Mouse (Mus musculus): ENCODE measurements around the gene Cdon. TPM values are rescaled to one million over a fixed set of nuclear protein-coding genes. Genes with fewer than 3 reads are reported as not detected.

Cdon gene
- total RNA-seq, 2 experiments from 2014 or later = 9.0 to 9.9 TPM

GRCm38 (mm10) chr9:35482014-35482898 is 61.3 kb downstream of the Cdon start:
- no peak for DNase-seq (ENCODE audit: low spot score in 2 of 2)
- intact Hi-C loops (cut with DNase I) = no loop called here

- intact Hi-C loops (cut with DNase I) = no loop called here
- DNase-seq (ENCODE audit: low spot score in 2 of 2) = no peak
Measured at GRCm38 (mm10) chr9:35483949-35484348, 63.0 kb downstream of the Cdon start.

- intact Hi-C loops (cut with DNase I) = no loop called here
Measured at GRCm38 (mm10) chr9:35486616-35487015, 65.7 kb downstream of the Cdon start.

GRCm38 (mm10) chr9:35488496-35488895 is 67.6 kb downstream of the Cdon start:
- intact Hi-C loops (cut with DNase I) = no loop called here
- peak in 1 of 2 experiments; percentile 25 for DNase-seq (ENCODE audit: low spot score in 2 of 2)

More at GRCm38 (mm10) chr9:35486616-35487015, 65.7 kb downstream of the Cdon start:
- no peak for DNase-seq (ENCODE audit: low spot score in 2 of 2)

- intact Hi-C loops (cut with DNase I) = no loop called here
- no peak for DNase-seq (ENCODE audit: low spot score in 2 of 2)
Measured at GRCm38 (mm10) chr9:35491109-35491866, 70.4 kb downstream of the Cdon start.

GRCm38 (mm10) chr9:35493033-35493732 is 72.3 kb downstream of the Cdon start:
- intact Hi-C loops (cut with DNase I) = no loop called here

GRCm38 (mm10) chr9:35493733-35494092 is 72.8 kb downstream of the Cdon start:
- intact Hi-C loops (cut with DNase I) = no loop called here
- no peak for DNase-seq (ENCODE audit: low spot score in 2 of 2)

More at GRCm38 (mm10) chr9:35493033-35493732, 72.3 kb downstream of the Cdon start:
- no peak for DNase-seq (ENCODE audit: low spot score in 2 of 2)

GRCm38 (mm10) chr9:35494937-35495336 is 74.0 kb downstream of the Cdon start:
- no peak for DNase-seq (ENCODE audit: low spot score in 2 of 2)
- intact Hi-C loops (cut with DNase I) = no loop called here

- intact Hi-C loops (cut with DNase I) = no loop called here
Measured at GRCm38 (mm10) chr9:35495471-35495870, 74.5 kb downstream of the Cdon start.

GRCm38 (mm10) chr9:35499946-35500345 is 79.0 kb downstream of the Cdon start:
- intact Hi-C loops (cut with DNase I) = no loop called here
- no peak for DNase-seq (ENCODE audit: low spot score in 2 of 2)

More at GRCm38 (mm10) chr9:35495471-35495870, 74.5 kb downstream of the Cdon start:
- DNase-seq (ENCODE audit: low spot score in 2 of 2) = no peak

GRCm38 (mm10) chr9:35502361-35503000 is 81.6 kb downstream of the Cdon start:
- no peak for DNase-seq (ENCODE audit: low spot score in 2 of 2)
- intact Hi-C loops (cut with DNase I) = no loop called here

- peak; percentile 19 to 28 for DNase-seq (ENCODE audit: low spot score in 2 of 2)
- intact Hi-C loops (cut with DNase I) = no loop called here
Measured at GRCm38 (mm10) chr9:35508234-35508633, 87.3 kb downstream of the Cdon start.

- DNase-seq (ENCODE audit: low spot score in 2 of 2) = no peak
- intact Hi-C loops (cut with DNase I) = no loop called here
Measured at GRCm38 (mm10) chr9:35513900-35514299, 93.0 kb downstream of the Cdon start.

GRCm38 (mm10) chr9:35516182-35516581 is 95.3 kb downstream of the Cdon start:
- intact Hi-C loops (cut with DNase I) = no loop called here
- no peak for DNase-seq (ENCODE audit: low spot score in 2 of 2)

- intact Hi-C loops (cut with DNase I) = no loop called here
- DNase-seq (ENCODE audit: low spot score in 2 of 2) = no peak
Measured at GRCm38 (mm10) chr9:35516711-35517110, 95.8 kb downstream of the Cdon start.

GRCm38 (mm10) chr9:35518169-35518568 is 97.2 kb downstream of the Cdon start, which contains the start of gene Gm1113:
Gm1113 (minus strand) TSS chr9:35518269.
- no peak for DNase-seq (ENCODE audit: low spot score in 2 of 2)
- intact Hi-C loops (cut with DNase I) = no loop called here

GRCm38 (mm10) chr9:35520631-35521348 is 99.9 kb downstream of the Cdon start:
- intact Hi-C loops (cut with DNase I) = loop anchor here (5.0 kb wide), 1 partner anchor 98 kb away; the partner anchor contains the start of gene Cdon
- DNase-seq (ENCODE audit: low spot score in 2 of 2) = no peak

- intact Hi-C loops (cut with DNase I) = loop anchor here (5.0 kb wide), 1 partner anchor 100 kb away; the partner anchor contains the start of gene Cdon
Measured at GRCm38 (mm10) chr9:35522241-35522640, 101.3 kb downstream of the Cdon start.

More at GRCm38 (mm10) chr9:35522241-35522640, 101.3 kb downstream of the Cdon start:
- no peak for DNase-seq (ENCODE audit: low spot score in 2 of 2)

Measured in left cerebral cortex, postnatal 14 days (tissue).